Mouse (Mus musculus): ENCODE results near the gene Nfib. TPM values are rescaled to one million over a fixed set of nuclear protein-coding genes. Genes with fewer than 3 reads are reported as not detected.

Gene Nfib
- polyA plus RNA-seq (2012; rRNA removed) = 4.8 and 9.5 TPM in 2 replicates

- WGBS = 71% methylated on average over 23 of the region's 23 CpGs
- no peak for DNase-seq (ENCODE audit: low read depth, low spot score)
These were observed at the start of gene Nfib for GRCm38 (mm10) chr4:82704841-82705794. Nfib (minus strand) TSS chr4:82705750.

DNA sequence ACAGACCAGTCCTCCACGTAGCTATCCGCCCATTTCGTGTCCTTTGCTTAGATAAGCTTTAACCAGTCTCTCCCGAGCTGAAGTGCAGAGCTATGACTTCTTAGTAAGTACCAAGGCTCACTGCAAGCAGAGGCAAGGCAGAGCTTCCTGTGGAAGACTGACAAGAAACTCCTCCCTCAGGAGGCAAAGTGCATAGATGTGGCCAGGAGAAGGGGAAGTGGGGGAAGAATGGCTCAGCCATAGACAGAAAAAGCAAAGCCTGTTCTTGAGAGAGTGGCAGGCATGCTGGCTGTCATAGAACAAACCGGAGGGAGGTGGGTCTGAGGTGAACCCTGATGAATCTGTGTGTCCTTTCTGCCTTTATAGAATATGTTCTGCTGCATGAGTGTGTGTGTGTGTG is 30.2 kb upstream of the Nfib start:
- WGBS = 47% methylated on average over 5 of the region's 5 CpGs
- no peak for DNase-seq (ENCODE audit: low read depth, low spot score)

DNA sequence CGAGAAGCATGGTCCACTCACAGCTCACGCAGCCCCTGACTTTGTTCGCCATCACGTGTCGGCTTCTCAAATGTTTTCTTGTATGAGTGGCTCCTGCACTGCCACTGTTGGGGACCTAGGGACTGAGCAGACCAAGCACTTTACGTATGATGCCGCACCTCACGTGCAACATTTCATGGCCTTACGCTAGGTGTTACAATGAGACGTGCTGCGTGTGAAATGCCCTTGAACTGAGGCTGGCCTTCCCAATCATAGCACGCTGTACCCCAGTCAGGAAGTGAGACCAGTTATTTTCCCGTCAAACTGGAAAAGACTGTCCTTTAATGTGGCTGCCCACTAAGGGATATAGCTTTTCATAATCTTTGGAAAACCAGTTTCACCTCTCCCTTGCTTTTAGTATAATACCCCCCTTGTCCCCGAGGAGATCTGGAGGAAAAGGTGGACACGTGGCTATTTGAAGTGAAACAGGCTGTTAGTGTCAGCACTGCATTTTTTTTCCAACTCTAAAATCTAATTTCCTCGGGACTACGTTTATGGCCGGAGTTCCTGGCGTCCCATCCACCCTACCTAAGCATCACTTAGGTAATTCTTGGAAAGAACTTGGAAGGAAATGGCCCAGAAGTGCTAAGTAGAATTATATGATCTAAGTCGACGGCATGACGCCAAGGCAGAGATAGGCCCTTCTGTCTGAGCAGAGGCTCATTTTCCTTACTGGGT is 29.4 kb upstream of the Nfib start:
- no peak for DNase-seq (ENCODE audit: low read depth, low spot score)
- 77% methylated on average over 22 of the region's 22 CpGs for WGBS

- DNase-seq (ENCODE audit: low read depth, low spot score) = no peak
- WGBS = 66% methylated on average over 5 of the region's 5 CpGs
These were observed 28.8 kb upstream of the Nfib start for GRCm38 (mm10) chr4:82734348-82734747.

DNA sequence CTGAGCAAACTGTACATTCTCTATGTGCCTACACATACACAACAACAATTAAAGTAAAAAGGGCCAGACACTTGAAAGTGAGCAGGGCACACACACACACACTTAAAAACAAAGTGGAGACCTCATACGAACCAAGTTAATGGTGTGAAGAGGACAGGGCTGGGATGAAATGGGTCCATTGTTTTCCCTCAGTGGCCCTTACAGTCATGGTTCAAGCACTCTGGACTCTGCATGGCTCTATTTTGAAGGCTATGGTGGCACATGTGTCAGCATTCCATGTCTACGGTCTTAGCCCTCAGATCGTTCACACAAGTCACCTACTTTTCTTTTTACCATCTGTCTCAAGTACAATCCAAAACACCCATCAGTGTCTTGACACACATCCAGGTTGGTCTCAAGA is 28.1 kb upstream of the Nfib start:
- WGBS = 89% methylated on average over 3 of the region's 3 CpGs
- no peak for DNase-seq (ENCODE audit: low read depth, low spot score)

- DNase-seq (ENCODE audit: low read depth, low spot score) = no peak
- WGBS = 83% methylated on average over 5 of the region's 5 CpGs
These were observed 24.8 kb upstream of the Nfib start for GRCm38 (mm10) chr4:82730248-82730887.

GRCm38 (mm10) chr4:82724058-82724457 is 18.5 kb upstream of the Nfib start:
- 72% methylated on average over 10 of the region's 10 CpGs for WGBS
- no peak for DNase-seq (ENCODE audit: low read depth, low spot score)

GRCm38 (mm10) chr4:82723048-82723447 is 17.5 kb upstream of the Nfib start:
- no peak for DNase-seq (ENCODE audit: low read depth, low spot score)
- WGBS = 81% methylated on average over 8 of the region's 8 CpGs

- 76% methylated on average over 2 of the region's 2 CpGs for WGBS
- DNase-seq (ENCODE audit: low read depth, low spot score) = no peak
These were observed 10.3 kb upstream of the Nfib start for GRCm38 (mm10) chr4:82715833-82716232.

DNA sequence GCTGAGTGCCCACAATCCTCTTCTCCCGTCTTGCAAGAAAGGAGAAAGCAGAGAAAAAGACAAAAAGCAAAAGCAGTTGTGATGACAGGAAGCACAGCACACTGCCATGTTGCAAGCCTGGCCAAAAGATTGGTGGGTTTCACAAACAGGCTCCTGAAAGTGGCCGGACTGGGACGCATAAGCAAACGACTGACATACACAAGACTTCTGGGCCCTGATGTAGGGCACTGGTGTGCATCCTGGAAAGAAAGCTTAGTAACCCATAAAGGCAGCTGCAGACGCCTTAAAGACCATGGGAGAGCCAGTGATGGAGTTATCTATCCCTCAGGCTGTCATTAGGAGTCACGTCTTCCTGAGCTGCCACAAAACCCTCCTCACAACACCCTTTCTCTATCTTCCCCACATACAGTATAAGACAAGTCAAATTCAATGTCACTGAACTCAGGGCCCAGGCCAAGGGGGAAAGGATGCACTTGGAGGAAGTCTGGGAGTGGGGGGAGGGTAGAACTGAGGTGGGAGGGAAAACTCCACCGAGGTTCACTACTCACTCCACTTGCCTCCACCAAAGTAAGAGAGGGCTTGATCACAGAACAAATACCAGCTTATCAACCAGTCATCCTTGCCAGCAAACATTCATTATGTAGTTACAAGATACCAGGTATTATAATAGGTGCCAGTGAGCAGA is 6.2 kb upstream of the Nfib start:
- WGBS = 76% methylated on average over 7 of the region's 7 CpGs
- DNase-seq (ENCODE audit: low read depth, low spot score) = no peak

- DNase-seq (ENCODE audit: low read depth, low spot score) = no peak
- 79% methylated on average over 6 of the region's 6 CpGs for WGBS
These were observed 4.1 kb upstream of the Nfib start for GRCm38 (mm10) chr4:82709666-82710065.

DNA sequence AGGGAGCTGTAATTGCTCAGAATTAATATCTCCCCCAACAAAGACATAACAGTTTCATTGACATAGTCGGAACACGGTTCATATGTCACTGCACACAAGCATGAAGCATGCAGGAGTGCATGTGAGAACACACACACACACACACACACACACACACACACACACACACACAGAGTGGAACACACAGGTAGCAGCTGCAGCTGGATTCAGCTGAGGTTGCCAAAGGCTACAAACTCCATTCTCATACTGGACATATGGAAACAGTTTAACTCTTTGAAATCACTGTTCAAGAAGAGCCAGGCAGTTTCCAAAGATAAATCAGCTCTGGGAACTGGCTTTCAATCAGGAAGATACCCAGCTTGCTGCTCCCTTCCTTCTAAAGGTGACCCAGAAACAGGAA is 462 bp upstream of the Nfib start:
- no peak for DNase-seq (ENCODE audit: low read depth, low spot score)
- WGBS = 58% methylated on average over 2 of the region's 2 CpGs

DNA sequence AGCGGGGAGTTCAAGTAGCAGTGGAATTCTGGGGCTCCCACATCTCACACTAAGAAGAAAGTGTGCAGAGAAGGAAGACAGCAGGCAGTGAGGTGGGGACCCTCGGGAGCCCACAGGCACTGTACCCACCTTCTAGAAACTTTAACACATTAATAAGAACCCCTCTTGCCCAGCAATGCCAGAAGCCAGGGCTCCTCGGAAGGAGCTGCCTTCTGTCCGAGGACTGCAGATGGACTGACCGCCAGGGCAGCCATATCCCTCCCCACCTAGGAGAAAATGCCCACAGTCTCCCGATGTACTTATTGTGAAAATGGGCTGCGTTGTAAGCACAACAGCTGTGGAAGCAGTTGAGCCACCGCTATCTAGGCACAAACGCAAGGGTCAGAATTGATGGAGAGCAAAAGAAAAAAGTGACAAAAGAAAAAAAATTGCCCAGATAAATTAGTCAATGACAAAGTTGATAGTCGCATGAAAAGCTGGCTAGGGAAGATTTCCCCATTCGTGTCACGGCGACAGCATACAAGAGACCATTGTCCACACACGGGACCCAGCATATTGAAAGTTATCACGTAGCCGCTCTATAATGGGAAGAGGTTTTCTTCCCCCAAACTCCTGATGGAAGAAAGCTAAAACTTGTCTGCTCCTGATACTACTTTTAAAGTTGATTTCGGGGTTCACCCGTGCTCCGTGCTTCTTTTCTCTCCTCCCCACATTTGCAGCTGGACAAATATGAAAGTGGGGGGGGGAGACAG is 1.3 kb downstream of the Nfib start:
- 87% methylated on average over 19 of the region's 19 CpGs for WGBS
- no peak for DNase-seq (ENCODE audit: low read depth, low spot score)

DNA sequence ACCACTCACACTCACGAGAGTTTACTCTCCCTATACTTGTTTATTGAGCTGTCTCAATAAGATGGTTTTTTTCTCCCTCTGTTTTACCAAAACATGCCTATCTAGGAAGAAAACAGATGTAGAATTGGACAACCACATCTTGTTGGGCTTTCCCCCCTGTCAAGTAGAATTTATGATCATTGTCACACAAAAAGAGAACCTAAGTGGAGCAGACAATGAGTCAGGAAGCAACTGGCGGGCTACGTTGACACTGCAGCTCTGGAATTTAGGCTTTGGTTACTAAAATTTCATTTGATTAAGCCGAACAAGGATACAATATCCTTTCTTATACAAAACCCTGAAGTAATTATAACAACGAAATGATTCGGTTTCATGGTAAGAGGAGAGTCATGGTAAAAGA is 2.7 kb downstream of the Nfib start:
- 53% methylated on average over 6 of the region's 6 CpGs for WGBS
- no peak for DNase-seq (ENCODE audit: low read depth, low spot score)

GRCm38 (mm10) chr4:82699504-82699903 is 6.0 kb downstream of the Nfib start:
- no peak for DNase-seq (ENCODE audit: low read depth, low spot score)
- WGBS = 52% methylated on average over 11 of the region's 11 CpGs

DNA sequence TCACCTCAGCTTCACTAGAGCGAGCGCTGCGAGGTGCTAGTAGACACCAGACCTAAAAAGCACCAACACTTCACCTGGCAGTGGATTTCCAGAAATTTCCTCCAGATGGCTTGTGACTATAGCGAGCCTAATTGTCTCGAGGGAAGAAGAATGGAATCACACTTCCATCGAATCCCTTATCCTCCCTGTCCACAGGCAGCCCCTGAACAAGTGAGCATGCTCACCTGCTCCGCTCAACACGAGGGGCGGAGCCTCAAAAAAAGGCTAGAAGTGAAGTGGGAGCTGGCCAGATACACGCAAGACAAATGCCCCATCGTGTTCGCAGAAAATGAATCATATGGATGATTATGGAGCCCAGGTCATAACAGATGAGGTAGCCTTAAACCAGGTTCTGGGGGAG is 6.9 kb downstream of the Nfib start:
- no peak for DNase-seq (ENCODE audit: low read depth, low spot score)
- WGBS = 78% methylated on average over 12 of the region's 12 CpGs

DNA sequence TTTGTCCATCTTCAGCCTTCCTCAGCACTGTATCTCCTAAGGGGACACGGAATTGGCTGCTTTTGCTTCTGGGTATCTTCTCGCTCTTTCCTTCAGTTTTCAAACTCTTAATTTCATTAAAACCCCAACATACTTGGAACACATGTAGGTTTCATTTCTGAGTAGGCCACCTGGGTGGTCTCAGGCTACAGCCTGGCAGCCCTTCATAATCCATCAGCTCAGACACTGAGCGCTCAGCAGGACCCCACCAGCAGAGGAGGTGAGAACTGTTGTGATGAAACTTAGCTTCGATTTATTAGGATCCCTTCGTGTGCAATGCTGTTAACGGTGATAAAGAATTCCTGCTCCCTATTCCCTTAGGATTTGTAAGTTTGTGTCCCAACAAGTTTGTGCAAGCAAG is 8.4 kb downstream of the Nfib start:
- 79% methylated on average over 6 of the region's 6 CpGs for WGBS
- no peak for DNase-seq (ENCODE audit: low read depth, low spot score)

DNA sequence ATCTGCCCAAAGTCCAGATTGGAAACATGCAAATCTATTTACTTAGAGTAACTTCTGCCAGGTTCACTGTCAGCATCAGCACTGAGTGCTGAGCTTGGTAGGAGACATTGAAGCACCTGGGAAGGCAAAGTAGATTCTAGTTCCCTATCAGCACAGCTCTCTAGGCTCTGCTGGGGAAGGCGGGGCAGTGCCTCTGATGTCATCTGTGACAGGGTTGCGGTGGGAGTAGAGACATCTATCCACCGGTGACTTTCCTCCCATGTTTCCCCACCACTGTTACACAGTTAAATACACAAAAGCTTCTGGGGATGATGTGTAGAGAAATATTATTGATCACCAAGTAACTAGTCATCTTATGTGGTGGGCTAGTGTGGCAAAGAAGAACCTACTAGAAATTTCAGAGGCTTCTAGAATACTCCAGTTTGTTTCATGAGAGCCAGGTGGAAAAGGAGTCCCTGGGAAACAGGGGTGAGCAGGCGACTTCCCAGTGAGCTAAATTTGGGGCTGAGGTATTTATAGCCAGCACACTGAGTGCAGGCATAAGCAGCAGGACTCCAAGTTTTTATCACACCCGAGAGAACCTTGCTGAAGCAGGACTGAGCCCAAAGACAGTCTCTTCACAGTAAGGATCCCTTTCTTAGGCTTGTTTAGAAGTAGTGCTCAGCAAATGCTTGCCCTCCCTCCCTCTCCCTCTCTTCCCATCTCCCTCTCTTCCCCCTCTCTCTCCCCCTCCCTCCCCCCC is 9.6 kb downstream of the Nfib start:
- 60% methylated on average over 5 of the region's 5 CpGs for WGBS
- no peak for DNase-seq (ENCODE audit: low read depth, low spot score)

GRCm38 (mm10) chr4:82692009-82692326 is 13.6 kb downstream of the Nfib start:
- DNase-seq (ENCODE audit: low read depth, low spot score) = no peak
- WGBS = 31% methylated on average over 3 of the region's 3 CpGs
